Mouse (Mus musculus) ES-Bruce4 (cell line): Measurements from ENCODE around the gene Dock10.

Source experiments
- CTCF ChIP-seq: IDR thresholded peaks from one replicate; pipeline ENCODE4 v1.8.1; 2011; ENCODE audit warnings: low read depth, low read length
- POLR2A ChIP-seq: IDR thresholded peaks from one replicate; pipeline ENCODE4 v1.8.1; 2011; ENCODE audit warnings: low read length; ENCODE audit not compliant: insufficient read depth

DNA sequence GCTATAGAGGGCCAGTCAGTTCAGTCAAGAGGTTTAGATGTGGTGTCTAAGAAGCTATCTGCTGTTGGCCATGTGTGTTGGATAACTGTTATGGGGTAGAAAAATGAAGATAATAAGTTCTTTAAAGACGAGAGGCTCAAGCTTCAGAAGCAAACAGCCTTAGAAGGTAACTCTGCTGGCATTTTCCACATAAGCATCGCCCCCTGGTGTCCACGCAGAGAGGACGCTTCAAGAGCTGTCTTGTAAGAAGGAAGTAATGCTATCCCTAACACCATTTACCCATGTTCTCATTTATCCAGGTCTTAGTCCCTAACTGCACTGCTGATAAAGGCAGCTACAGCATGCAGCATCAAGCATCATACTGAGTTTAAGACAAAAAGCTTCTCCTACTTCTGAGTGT is 35.7 kb downstream of the Dock10 start:
- TF ChIP-seq CTCF (peak; percentile 54), POLR2A (no peak)
